Mouse (Mus musculus) liver, adult 2 months (tissue): ENCODE measurements around the gene Wwox.

Experiments used
- CTCF ChIP-seq: fragments of 200-500 bp; IDR thresholded peaks from 2 replicates; pipeline ENCODE4 v1.5.1; 2011; ENCODE audit warnings: low read depth, low read length, control low read depth
- POLR2A ChIP-seq: fragments of 200-500 bp; IDR thresholded peaks from 2 replicates; pipeline ENCODE4 v1.6.1; 2011; ENCODE audit warnings: low read length, control low read depth; ENCODE audit not compliant: insufficient read depth; ENCODE audit errors: extremely low read depth

- TF ChIP-seq POLR2A (no peak), CTCF (no peak)
Observed at GRCm38 (mm10) chr8:114523061-114523460, 83.6 kb downstream of the Wwox start.
